12 mouse cellular contexts compared by ENCODE assay signal in the genomic region with DNA sequence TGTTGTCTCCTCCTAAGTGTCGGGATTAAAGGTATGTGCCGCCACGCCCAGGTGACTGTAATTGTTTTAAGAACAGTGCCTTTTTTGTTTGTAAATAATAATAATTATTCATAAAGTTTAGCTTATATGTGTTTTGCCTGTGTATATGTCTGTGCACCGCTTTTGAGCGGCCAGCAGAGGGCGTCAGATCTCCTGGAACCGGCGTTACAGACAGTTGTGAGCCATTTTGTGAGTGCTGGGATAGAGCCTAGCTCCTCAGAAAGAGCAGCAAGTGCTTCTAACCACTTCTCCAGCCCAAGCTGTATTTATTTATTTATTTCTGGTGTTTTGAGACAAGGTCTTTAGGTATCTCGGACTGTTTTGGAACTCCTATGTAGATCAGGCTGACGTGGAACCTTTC. TPM values are rescaled to one million over a fixed set of nuclear protein-coding genes. Genes with fewer than 3 reads are reported as not detected.
DNase-seq lines count a peak whose midpoint lies in the region; ATAC-seq and TF ChIP-seq lines count a peak whose summit lies in the region.
"Had no signal": no experiment of that assay in that cellular context is flagged by ENCODE, and none has a peak within 500 bp of the region (broad histone marks: within the 10 kb centered on the region; RNA-seq: fewer than 3 reads in every experiment).

No protein-coding gene starts in this region.

- H3K27me3 ChIP-seq in liver, embryonic 12.5 days (replicated peaks): peaks cover 7% of the 10 kb centered on the region; the same call in 1 of the 2 replicates
- no peaks in the 10 kb centered on the region for H3K27me3 ChIP-seq in liver, embryonic 14.5 days (ENCODE audit: control insufficient read depth, insufficient read depth, low read length)
- H3K27me3 ChIP-seq in forebrain, embryonic 10.5 days (ENCODE audit: poor library complexity, severe bottlenecking): peaks cover 10% of the 10 kb centered on the region; the same call in 1 of the 2 replicates
- H3K27me3 ChIP-seq: liver, embryonic 13.5 days had no signal

- ATAC-seq in liver, embryonic 12.5 days: no peak
- no peak for ATAC-seq in liver, embryonic 14.5 days (ENCODE audit: insufficient read depth)
- ATAC-seq: hindbrain, embryonic 16.5 days; midbrain, embryonic 16.5 days had no signal

- 34% methylated on average over 10 of the region's 10 CpGs for WGBS in liver, embryonic 12.5 days (ENCODE audit: insufficient replicate concordance)
- 46% methylated on average over 10 of the region's 10 CpGs for WGBS in liver, embryonic 14.5 days (ENCODE audit: insufficient replicate concordance)
- WGBS in forebrain, embryonic 10.5 days: 50% methylated on average over 10 of the region's 10 CpGs

- H3K36me3 ChIP-seq in liver, embryonic 12.5 days: no peaks in the 10 kb centered on the region
- H3K36me3 ChIP-seq in ES-E14 (ENCODE audit: control insufficient read depth, insufficient read depth, low read length, poor library complexity, severe bottlenecking): no peaks in the 10 kb centered on the region
- no peaks in the 10 kb centered on the region for H3K36me3 ChIP-seq in liver, embryonic 14.5 days (replicated peaks; ENCODE audit: control insufficient read depth, insufficient read depth, low read depth)
- no peaks in the 10 kb centered on the region for H3K36me3 ChIP-seq in forebrain, embryonic 10.5 days (replicated peaks)
- H3K36me3 ChIP-seq: liver, embryonic 13.5 days had no signal

- no peak overlapping the region for H3K4me3 ChIP-seq in liver, embryonic 12.5 days
- no peak overlapping the region for H3K4me3 ChIP-seq in ES-E14 (ENCODE audit: insufficient read depth in 1 of 2, low read depth in 1 of 2, low read length in 2 of 2, poor library complexity in 1 of 2, severe bottlenecking in 1 of 2)
- H3K4me3 ChIP-seq in liver, embryonic 14.5 days (ENCODE audit: insufficient read depth in 1 of 2, low read depth in 2 of 2, low read length in 2 of 2): no peak overlapping the region
- no peak overlapping the region for H3K4me3 ChIP-seq in forebrain, embryonic 10.5 days
- H3K4me3 ChIP-seq: liver, embryonic 13.5 days had no signal

- H3K4me2 ChIP-seq in liver, embryonic 12.5 days: no peak overlapping the region
- H3K4me2 ChIP-seq in liver, embryonic 14.5 days (ENCODE audit: low read depth): no peak overlapping the region
- H3K4me2 ChIP-seq: liver, embryonic 13.5 days had no signal

- TF ChIP-seq CTCF in liver, embryonic 14.5 days (IDR thresholded peaks at IDR 0.05; ENCODE audit: low read depth): peak; percentile 80

- in situ Hi-C loops in ES-E14 (cut with MboI; ENCODE audit: low sequenced_read_pairs in 2 of 2, unreplicated experiment in 2 of 2): no loop called here

- TF ChIP-seq EP300 in liver, embryonic 14.5 days (IDR thresholded peaks at IDR 0.05; ENCODE audit: low read depth): no peak

- peak; percentile 33 for DNase-seq in adrenal gland, postnatal 10 days
- no peak for DNase-seq in adrenal gland, adult 2 months
- peak; percentile 24 for DNase-seq in liver
- DNase-seq in ES-E14 (ENCODE audit: low read depth, low spot score): peak; percentile 41
- DNase-seq in liver, embryonic 14.5 days (ENCODE audit: low read depth in 3 of 3, low spot score in 3 of 3): no peak
- no peak for DNase-seq in forebrain, embryonic 10.5 days (ENCODE audit: extremely low spot score, low spot score)
- DNase-seq in adrenal gland, adult 18-20 months (ENCODE audit: low spot score in 2 of 2): no peak
- DNase-seq: cerebellum, adult 9-11 months; liver, embryonic 13.5 days had no signal

- no peak overlapping the region for H3K27ac ChIP-seq in liver, embryonic 12.5 days
- no peak overlapping the region for H3K27ac ChIP-seq in ES-E14 (ENCODE audit: insufficient read depth, low read depth, low read length, poor library complexity, severe bottlenecking)
- H3K27ac ChIP-seq in liver, embryonic 14.5 days: no peak overlapping the region
- H3K27ac ChIP-seq in forebrain, embryonic 10.5 days: no peak overlapping the region
- H3K27ac ChIP-seq: liver, embryonic 13.5 days had no signal

- H3K9me3 ChIP-seq in liver, embryonic 12.5 days (replicated peaks): no peaks in the 10 kb centered on the region
- no peaks in the 10 kb centered on the region for H3K9me3 ChIP-seq in ES-E14 (ENCODE audit: control insufficient read depth, insufficient read depth, low read depth, low read length)
- no peaks in the 10 kb centered on the region for H3K9me3 ChIP-seq in liver, embryonic 14.5 days (ENCODE audit: control insufficient read depth, low read length)
- no peaks in the 10 kb centered on the region for H3K9me3 ChIP-seq in forebrain, embryonic 10.5 days
- H3K9me3 ChIP-seq: liver, embryonic 13.5 days had no signal

- H3K9ac ChIP-seq in liver, embryonic 12.5 days: no peak overlapping the region
- no peak overlapping the region for H3K9ac ChIP-seq in ES-E14 (ENCODE audit: insufficient read depth, low read depth, low read length, poor library complexity, severe bottlenecking)
- no peak overlapping the region for H3K9ac ChIP-seq in liver, embryonic 14.5 days (replicated peaks)
- H3K9ac ChIP-seq: liver, embryonic 13.5 days had no signal

- no peaks in the 10 kb centered on the region for H3K4me1 ChIP-seq in liver, embryonic 12.5 days
- H3K4me1 ChIP-seq in ES-E14 (ENCODE audit: control insufficient read depth in 2 of 2, insufficient read depth in 2 of 2, low read length in 2 of 2, poor library complexity in 1 of 2): no peaks in the 10 kb centered on the region
- no peaks in the 10 kb centered on the region for H3K4me1 ChIP-seq in liver, embryonic 14.5 days (replicated peaks; ENCODE audit: control insufficient read depth in 2 of 2, insufficient read depth in 2 of 2, low read length in 1 of 2)
- H3K4me1 ChIP-seq in forebrain, embryonic 10.5 days: peaks cover 4% of the 10 kb centered on the region
- H3K4me1 ChIP-seq: liver, embryonic 13.5 days had no signal

TF ChIP-seq in ES-E14, 5 proteins besides CTCF, POLR2A, EP300 and RAD21:
- TF ChIP-seq ZNF384 (IDR thresholded peaks at IDR 0.05; ENCODE audit: low read depth, low read length): no peak
- TF ChIP-seq ZC3H11A (IDR thresholded peaks at IDR 0.05; ENCODE audit: borderline replicate concordance, low read depth, low read length): peak; percentile 55
- no peak for TF ChIP-seq HCFC1 (IDR thresholded peaks at IDR 0.05; ENCODE audit: borderline replicate concordance, insufficient read depth, low read length)

RNA-seq across cellular contexts. Expression of a gene that starts 21.4 kb away (rescaled TPM):
- 10 to 100 TPM; 50.4 to 60.9 TPM for total RNA-seq in adrenal gland, postnatal 10 days (2021)
- 10 to 100 TPM; 57.3 to 75.3 TPM for total RNA-seq in adrenal gland, adult 2 months (2021)
- 172 and 232 TPM in 2 replicates for polyA plus RNA-seq in adrenal gland, adult 2 months (2012; rRNA removed)
- 1.8 and 2.3 TPM in 2 replicates for polyA plus RNA-seq in liver, embryonic 12.5 days (2016; fragmentation: Nextera tagmentation; extraction: Ambion mirVana)
- 2.2 and 3.4 TPM in 2 replicates for total RNA-seq in ES-E14 (2012; rRNA removed)
- 2.4 and 3.1 TPM in 2 replicates for polyA plus RNA-seq in liver, embryonic 14.5 days (2012; rRNA removed)
- 6.7 and 7.6 TPM in 2 replicates for polyA plus RNA-seq in liver, embryonic 14.5 days (2014; fragmentation: Nextera tagmentation; extraction: Ambion mirVana)
- 7.3 and 7.8 TPM in 2 replicates for polyA plus RNA-seq in forebrain, embryonic 10.5 days (2016; fragmentation: Nextera tagmentation; extraction: Ambion mirVana)
- 10 to 100 TPM; 38.6 to 66.8 TPM for total RNA-seq in adrenal gland, adult 18-20 months (2021)

RNA-seq across cellular contexts. Expression of a gene that starts 21.6 kb away (rescaled TPM):
- 1 to 10 TPM; 1.5 to 1.8 TPM for total RNA-seq in adrenal gland, postnatal 10 days (2021)
- 1 to 10 TPM; 2.2 to 2.8 TPM for total RNA-seq in adrenal gland, adult 2 months (2021)
- 6.1 and 6.7 TPM in 2 replicates for polyA plus RNA-seq in adrenal gland, adult 2 months (2012; rRNA removed)
- polyA plus RNA-seq in liver, embryonic 12.5 days (2016; fragmentation: Nextera tagmentation; extraction: Ambion mirVana): 0.17 TPM in 1 of 2 replicates, not detected in the other
- total RNA-seq in ES-E14 (2012; rRNA removed): 0.18 TPM in 1 of 2 replicates, not detected in the other
- polyA plus RNA-seq in liver, embryonic 14.5 days (2012; rRNA removed): 0.08 TPM in 1 of 2 replicates, not detected in the other
- polyA plus RNA-seq in liver, embryonic 14.5 days (2014; fragmentation: Nextera tagmentation; extraction: Ambion mirVana): not detected in 2 replicates
- 0.15 and 0.53 TPM in 2 replicates for polyA plus RNA-seq in forebrain, embryonic 10.5 days (2016; fragmentation: Nextera tagmentation; extraction: Ambion mirVana)
- total RNA-seq in adrenal gland, adult 18-20 months (2021): 1 to 10 TPM; 1.9 to 2.4 TPM
- polyA plus RNA-seq: liver, embryonic 13.5 days had no signal

RNA-seq across cellular contexts. Expression of a gene that starts 47.9 kb away (rescaled TPM):
- 1 to 10 TPM; 6.9 to 9.6 TPM for total RNA-seq in adrenal gland, postnatal 10 days (2021)
- 1 to 10 TPM in 1 of 2 experiments, under 1 TPM in 1; 0.98 to 1.1 TPM for total RNA-seq in adrenal gland, adult 2 months (2021)
- 0.40 and 0.45 TPM in 2 replicates for polyA plus RNA-seq in adrenal gland, adult 2 months (2012; rRNA removed)
- 45.7 and 47.7 TPM in 2 replicates for polyA plus RNA-seq in liver, embryonic 12.5 days (2016; fragmentation: Nextera tagmentation; extraction: Ambion mirVana)
- 73.1 and 86.0 TPM in 2 replicates for total RNA-seq in ES-E14 (2012; rRNA removed)
- polyA plus RNA-seq in liver, embryonic 14.5 days (2012; rRNA removed): 13.2 and 19.4 TPM in 2 replicates
- 30.1 and 31.3 TPM in 2 replicates for polyA plus RNA-seq in liver, embryonic 14.5 days (2014; fragmentation: Nextera tagmentation; extraction: Ambion mirVana)
- 117 and 119 TPM in 2 replicates for polyA plus RNA-seq in forebrain, embryonic 10.5 days (2016; fragmentation: Nextera tagmentation; extraction: Ambion mirVana)
- under 1 TPM; 0.51 to 0.56 TPM for total RNA-seq in adrenal gland, adult 18-20 months (2021)

Comparison
In these comparisons a context has a peak if more than half of its experiments do, and no peak if none do; other contexts are left out.
1. DNase-seq: peak in adrenal gland, postnatal 10 days (single experiment), liver (single experiment) and ES-E14 (single experiment); none in adrenal gland, adult 2 months (single experiment), liver, embryonic 14.5 days (0 of 3), forebrain, embryonic 10.5 days (single experiment) and adrenal gland, adult 18-20 months (0 of 2).